Mouse (Mus musculus): Measurements from ENCODE around the gene Ipo9. TPM values are rescaled to one million over a fixed set of nuclear protein-coding genes. Genes with fewer than 3 reads are reported as not detected.
A peak's percentile ranks its signal among the peaks of the same experiment; 100 is the strongest.

Ipo9 gene
- polyA plus RNA-seq, 1 experiment, result 61.5 TPM

GRCm38 (mm10) chr1:135368245-135368644 is 62.1 kb downstream of the Ipo9 start:
- Histone ChIP-seq H3K4me3 (ENCODE audit: insufficient read depth, poor library complexity, severe bottlenecking) (peak overlapping the region; percentile 21), H3K36me3 (ENCODE audit: control insufficient read depth, insufficient read depth) (no peaks in the 10 kb centered on the region), H3K79me3 (ENCODE audit: low read depth) (peaks cover 3% of the 10 kb centered on the region), H3K27me3 (ENCODE audit: control insufficient read depth, insufficient read depth, insufficient read length) (no peaks in the 10 kb centered on the region), H3ac (ENCODE audit: control insufficient read depth, insufficient read length, low read depth) (peak overlapping the region; percentile 67), H3K79me2 (ENCODE audit: control insufficient read depth, insufficient read depth) (peaks cover 9% of the 10 kb centered on the region)
- TF ChIP-seq MAX (IDR thresholded peaks at IDR 0.05) (peak; percentile 25), USF1 (IDR thresholded peaks at IDR 0.05; ENCODE audit: low read depth) (no peak), CTCF (IDR thresholded peaks at IDR 0.05; ENCODE audit: control insufficient read depth, insufficient read depth, insufficient read length) (peak; percentile 71), CEBPB (IDR thresholded peaks at IDR 0.05; ENCODE audit: low read depth) (peak; percentile 38), MYOG (IDR thresholded peaks at IDR 0.05; ENCODE audit: control insufficient read depth, extremely low read depth, insufficient read length) (no peak)

GRCm38 (mm10) chr1:135367595-135367994 is 62.7 kb downstream of the Ipo9 start:
- Histone ChIP-seq H3K79me3 (ENCODE audit: low read depth) (no peaks in the 10 kb centered on the region), H3ac (ENCODE audit: control insufficient read depth, insufficient read length, low read depth) (no peak overlapping the region), H3K4me3 (ENCODE audit: insufficient read depth, poor library complexity, severe bottlenecking) (no peak overlapping the region), H3K79me2 (ENCODE audit: control insufficient read depth, insufficient read depth) (peaks cover 3% of the 10 kb centered on the region), H3K36me3 (ENCODE audit: control insufficient read depth, insufficient read depth) (no peaks in the 10 kb centered on the region), H3K27me3 (ENCODE audit: control insufficient read depth, insufficient read depth, insufficient read length) (no peaks in the 10 kb centered on the region)
- TF ChIP-seq MYOG (IDR thresholded peaks at IDR 0.05; ENCODE audit: control insufficient read depth, extremely low read depth, insufficient read length) (no peak), CTCF (IDR thresholded peaks at IDR 0.05; ENCODE audit: control insufficient read depth, insufficient read depth, insufficient read length) (no peak), FOSL1 (IDR thresholded peaks at IDR 0.05; ENCODE audit: insufficient read depth, low read length, poor library complexity, severe bottlenecking) (no peak), MYOD1 (IDR thresholded peaks at IDR 0.05; ENCODE audit: control insufficient read depth, insufficient read length, low read depth) (no peak), MAX (IDR thresholded peaks at IDR 0.05) (no peak), USF1 (IDR thresholded peaks at IDR 0.05; ENCODE audit: low read depth) (no peak), CEBPB (IDR thresholded peaks at IDR 0.05; ENCODE audit: low read depth) (no peak)

- H3ac ChIP-seq (ENCODE audit: control insufficient read depth, insufficient read length, low read depth), result no peak overlapping the region
- no peak overlapping the region for H3K4me3 ChIP-seq (ENCODE audit: insufficient read depth, poor library complexity, severe bottlenecking)
- TF ChIP-seq FOSL1 (IDR thresholded peaks at IDR 0.05; ENCODE audit: insufficient read depth, low read length, poor library complexity, severe bottlenecking), result peak; percentile 91
- TF ChIP-seq MYOG (IDR thresholded peaks at IDR 0.05; ENCODE audit: control insufficient read depth, extremely low read depth, insufficient read length), result no peak
- TF ChIP-seq MYOD1 (IDR thresholded peaks at IDR 0.05; ENCODE audit: control insufficient read depth, insufficient read length, low read depth), result peak; percentile 29
- no peak for TF ChIP-seq CEBPB (IDR thresholded peaks at IDR 0.05; ENCODE audit: low read depth)
- TF ChIP-seq CTCF (IDR thresholded peaks at IDR 0.05; ENCODE audit: control insufficient read depth, insufficient read depth, insufficient read length), result peak; percentile 9
- peak; percentile 41 for TF ChIP-seq MAX (IDR thresholded peaks at IDR 0.05)
- no peak for TF ChIP-seq USF1 (IDR thresholded peaks at IDR 0.05; ENCODE audit: low read depth)
- no peaks in the 10 kb centered on the region for H3K27me3 ChIP-seq (ENCODE audit: control insufficient read depth, insufficient read depth, insufficient read length)
- no peaks in the 10 kb centered on the region for H3K36me3 ChIP-seq (ENCODE audit: control insufficient read depth, insufficient read depth)
- H3K79me3 ChIP-seq (ENCODE audit: low read depth), result no peaks in the 10 kb centered on the region
- no peaks in the 10 kb centered on the region for H3K79me2 ChIP-seq (ENCODE audit: control insufficient read depth, insufficient read depth)
Observed at GRCm38 (mm10) chr1:135367005-135367404, 63.3 kb downstream of the Ipo9 start.

- H3K79me2 ChIP-seq (ENCODE audit: control insufficient read depth, insufficient read depth), result no peaks in the 10 kb centered on the region
- no peak overlapping the region for H3ac ChIP-seq (ENCODE audit: control insufficient read depth, insufficient read length, low read depth)
- no peak for TF ChIP-seq CTCF (IDR thresholded peaks at IDR 0.05; ENCODE audit: control insufficient read depth, insufficient read depth, insufficient read length)
- TF ChIP-seq MYOD1 (IDR thresholded peaks at IDR 0.05; ENCODE audit: control insufficient read depth, insufficient read length, low read depth), result peak; percentile 23
- H3K79me3 ChIP-seq (ENCODE audit: low read depth), result no peaks in the 10 kb centered on the region
- no peaks in the 10 kb centered on the region for H3K36me3 ChIP-seq (ENCODE audit: control insufficient read depth, insufficient read depth)
- H3K27me3 ChIP-seq (ENCODE audit: control insufficient read depth, insufficient read depth, insufficient read length), result no peaks in the 10 kb centered on the region
- H3K4me3 ChIP-seq (ENCODE audit: insufficient read depth, poor library complexity, severe bottlenecking), result no peak overlapping the region
Observed at GRCm38 (mm10) chr1:135366380-135366779, 63.9 kb downstream of the Ipo9 start.

- Histone ChIP-seq H3K4me3 (ENCODE audit: insufficient read depth, poor library complexity, severe bottlenecking) (no peak overlapping the region), H3K79me3 (ENCODE audit: low read depth) (no peaks in the 10 kb centered on the region), H3K27me3 (ENCODE audit: control insufficient read depth, insufficient read depth, insufficient read length) (no peaks in the 10 kb centered on the region), H3K36me3 (ENCODE audit: control insufficient read depth, insufficient read depth) (no peaks in the 10 kb centered on the region), H3K79me2 (ENCODE audit: control insufficient read depth, insufficient read depth) (no peaks in the 10 kb centered on the region), H3ac (ENCODE audit: control insufficient read depth, insufficient read length, low read depth) (no peak overlapping the region)
- TF ChIP-seq FOSL1 (IDR thresholded peaks at IDR 0.05; ENCODE audit: insufficient read depth, low read length, poor library complexity, severe bottlenecking) (no peak), MYOG (IDR thresholded peaks at IDR 0.05; ENCODE audit: control insufficient read depth, extremely low read depth, insufficient read length) (no peak), MAX (IDR thresholded peaks at IDR 0.05) (no peak), CEBPB (IDR thresholded peaks at IDR 0.05; ENCODE audit: low read depth) (no peak), CTCF (IDR thresholded peaks at IDR 0.05; ENCODE audit: control insufficient read depth, insufficient read depth, insufficient read length) (no peak), USF1 (IDR thresholded peaks at IDR 0.05; ENCODE audit: low read depth) (no peak)
Observed at GRCm38 (mm10) chr1:135363446-135363845, 66.9 kb downstream of the Ipo9 start.

- H3K4me3 ChIP-seq (ENCODE audit: insufficient read depth, poor library complexity, severe bottlenecking), result no peak overlapping the region
- no peaks in the 10 kb centered on the region for H3K27me3 ChIP-seq (ENCODE audit: control insufficient read depth, insufficient read depth, insufficient read length)
- no peaks in the 10 kb centered on the region for H3K79me3 ChIP-seq (ENCODE audit: low read depth)
- H3ac ChIP-seq (ENCODE audit: control insufficient read depth, insufficient read length, low read depth), result no peak overlapping the region
- H3K79me2 ChIP-seq (ENCODE audit: control insufficient read depth, insufficient read depth), result no peaks in the 10 kb centered on the region
- TF ChIP-seq USF1 (IDR thresholded peaks at IDR 0.05; ENCODE audit: low read depth) (no peak), MYOD1 (IDR thresholded peaks at IDR 0.05; ENCODE audit: control insufficient read depth, insufficient read length, low read depth) (no peak), FOSL1 (IDR thresholded peaks at IDR 0.05; ENCODE audit: insufficient read depth, low read length, poor library complexity, severe bottlenecking) (no peak), CEBPB (IDR thresholded peaks at IDR 0.05; ENCODE audit: low read depth) (no peak), MAX (IDR thresholded peaks at IDR 0.05) (no peak), CTCF (IDR thresholded peaks at IDR 0.05; ENCODE audit: control insufficient read depth, insufficient read depth, insufficient read length) (no peak), MYOG (IDR thresholded peaks at IDR 0.05; ENCODE audit: control insufficient read depth, extremely low read depth, insufficient read length) (no peak)
- H3K36me3 ChIP-seq (ENCODE audit: control insufficient read depth, insufficient read depth), result no peaks in the 10 kb centered on the region
Observed at GRCm38 (mm10) chr1:135362115-135362514, 68.2 kb downstream of the Ipo9 start.
